Mouse (Mus musculus): ENCODE data around the gene Crygc. TPM values are rescaled to one million over a fixed set of nuclear protein-coding genes. Genes with fewer than 3 reads are reported as not detected.

Gene Crygc
- polyA plus RNA-seq, 1 experiment, result not detected

DNA sequence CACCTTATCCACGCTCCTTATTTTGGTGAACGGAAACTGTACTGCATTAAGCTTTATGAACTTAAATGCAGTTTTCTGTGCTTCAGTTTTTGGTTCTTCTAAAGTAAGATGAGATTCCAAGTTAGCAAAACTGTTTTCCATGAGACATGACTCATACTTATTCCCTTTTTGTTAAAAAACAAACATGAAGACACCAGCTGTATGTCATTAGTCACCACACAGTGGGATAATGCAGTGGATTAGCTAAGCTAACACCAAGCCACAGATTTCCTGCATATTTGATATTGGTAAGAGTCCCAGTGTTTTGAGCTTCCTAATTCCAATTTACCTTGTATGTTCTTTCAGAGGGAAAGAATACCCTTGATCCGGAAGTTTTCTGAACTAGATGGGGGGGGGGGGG, 18.1 kb upstream of the Crygc start:
- no peak for DNase-seq (ENCODE audit: low read depth in 1 of 2, low spot score in 2 of 2)
- Histone ChIP-seq H3K27me3 (ENCODE audit: control insufficient read depth, insufficient read depth, low read length) (no peaks in the 10 kb centered on the region), H3K4me3 (ENCODE audit: extremely low read depth, insufficient read depth, insufficient read length) (no peak overlapping the region), H3K27ac (ENCODE audit: insufficient read depth, low read length) (no peak overlapping the region), H3K36me3 (ENCODE audit: control insufficient read depth, insufficient read depth, low read length) (no peaks in the 10 kb centered on the region), H3K4me1 (ENCODE audit: control insufficient read depth, insufficient read depth, insufficient read length) (no peaks in the 10 kb centered on the region)
- no peak for TF ChIP-seq POLR2A (IDR thresholded peaks at IDR 0.05; ENCODE audit: low read depth, low read length)
- 92% methylated on average over 3 of the region's 3 CpGs for WGBS

DNA sequence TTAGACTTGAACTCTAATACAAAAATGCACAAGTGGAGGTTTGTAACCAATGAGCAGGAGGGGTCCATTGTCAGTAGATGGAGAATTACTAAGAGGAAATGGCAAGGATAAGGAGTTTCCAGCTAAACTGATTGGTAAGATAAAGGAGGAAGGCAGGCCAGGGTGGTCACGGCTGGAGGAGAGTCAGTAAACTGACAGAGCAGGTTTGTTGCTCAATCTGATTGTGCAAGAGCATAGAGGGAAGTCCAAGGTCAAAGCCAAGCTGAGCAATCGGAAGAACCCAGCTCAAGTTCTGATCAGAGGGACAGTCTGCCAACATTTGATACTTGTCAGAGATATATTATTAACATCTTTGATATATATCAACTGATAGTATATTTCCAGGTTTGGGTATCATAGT, 16.9 kb upstream of the Crygc start:
- DNase-seq (ENCODE audit: low read depth in 1 of 2, low spot score in 2 of 2), result no peak

DNA sequence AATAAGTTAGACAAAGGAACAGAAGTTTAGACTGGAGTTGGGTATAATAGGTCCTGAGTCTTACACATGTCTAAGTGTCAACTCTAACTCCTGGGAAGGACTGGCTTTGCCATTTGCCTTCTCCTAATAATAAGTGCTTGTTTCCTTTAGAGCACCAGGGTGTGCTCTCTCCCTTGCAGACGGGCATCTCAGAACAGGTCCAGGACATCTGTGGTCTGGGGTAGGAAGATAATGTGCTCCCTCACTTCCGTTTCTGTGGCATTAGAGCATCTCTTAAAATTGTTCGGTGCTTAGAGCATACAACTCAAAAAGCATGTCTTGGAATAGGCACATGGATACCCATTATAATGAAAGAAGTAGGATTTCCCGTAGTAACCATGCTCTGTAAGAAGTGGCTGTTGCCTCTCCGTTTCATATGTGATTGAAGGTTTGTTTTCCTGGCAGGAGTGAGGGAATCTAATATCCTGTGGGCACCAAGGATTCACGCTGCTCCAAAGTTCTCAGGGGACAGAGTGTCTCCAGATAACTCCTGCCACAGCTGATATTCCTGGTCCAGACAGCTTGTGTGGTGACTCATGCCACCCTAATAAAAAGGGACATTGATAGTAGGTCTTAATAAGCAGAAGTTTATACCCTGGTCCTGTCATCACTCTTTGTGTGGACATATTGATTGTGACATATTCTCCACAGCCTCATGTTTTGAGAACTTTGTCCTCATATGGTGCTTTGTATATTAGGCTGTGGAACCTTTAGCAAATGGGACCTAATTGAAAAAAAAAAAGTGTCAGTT, 15.3 kb upstream of the Crygc start:
- 74% methylated on average over 6 of the region's 6 CpGs for WGBS

More for the DNA sequence above, 16.9 kb upstream of the Crygc start:
- Histone ChIP-seq H3K4me3 (ENCODE audit: extremely low read depth, insufficient read depth, insufficient read length) (no peak overlapping the region), H3K36me3 (ENCODE audit: control insufficient read depth, insufficient read depth, low read length) (no peaks in the 10 kb centered on the region), H3K27me3 (ENCODE audit: control insufficient read depth, insufficient read depth, low read length) (no peaks in the 10 kb centered on the region), H3K27ac (ENCODE audit: insufficient read depth, low read length) (no peak overlapping the region), H3K4me1 (ENCODE audit: control insufficient read depth, insufficient read depth, insufficient read length) (no peaks in the 10 kb centered on the region)
- TF ChIP-seq CTCF (IDR thresholded peaks at IDR 0.05; ENCODE audit: extremely low read depth, insufficient read depth, insufficient read length, insufficient replicate concordance) (no peak), POLR2A (IDR thresholded peaks at IDR 0.05; ENCODE audit: low read depth, low read length) (no peak)
- 35% methylated on average over 2 of the region's 2 CpGs for WGBS

GRCm38 (mm10) chr1:65082188-65082587, 8.7 kb upstream of the Crygc start, which contains the start of gene Crygb:
Crygb (minus strand) TSS chr1:65082288.
- TF ChIP-seq CTCF (IDR thresholded peaks at IDR 0.05; ENCODE audit: extremely low read depth, insufficient read depth, insufficient read length, insufficient replicate concordance) (no peak), POLR2A (IDR thresholded peaks at IDR 0.05; ENCODE audit: low read depth, low read length) (no peak)
- no peaks in the 10 kb centered on the region for H3K4me1 ChIP-seq (ENCODE audit: control insufficient read depth, insufficient read depth, insufficient read length)
- WGBS, result 51% methylated on average over 7 of the region's 7 CpGs
- no peaks in the 10 kb centered on the region for H3K36me3 ChIP-seq (ENCODE audit: control insufficient read depth, insufficient read depth, low read length)
- H3K27ac ChIP-seq (ENCODE audit: insufficient read depth, low read length), result no peak within 1 kb of the TSS
- DNase-seq (ENCODE audit: low read depth in 1 of 2, low spot score in 2 of 2), result no peak
- no peak within 1 kb of the TSS for H3K4me3 ChIP-seq (ENCODE audit: extremely low read depth, insufficient read depth, insufficient read length)
- H3K27me3 ChIP-seq (ENCODE audit: control insufficient read depth, insufficient read depth, low read length), result no peaks in the 10 kb centered on the region

More for the DNA sequence above, 15.3 kb upstream of the Crygc start:
- Histone ChIP-seq H3K27ac (ENCODE audit: insufficient read depth, low read length) (no peak overlapping the region), H3K36me3 (ENCODE audit: control insufficient read depth, insufficient read depth, low read length) (no peaks in the 10 kb centered on the region), H3K27me3 (ENCODE audit: control insufficient read depth, insufficient read depth, low read length) (no peaks in the 10 kb centered on the region), H3K4me3 (ENCODE audit: extremely low read depth, insufficient read depth, insufficient read length) (no peak overlapping the region), H3K4me1 (ENCODE audit: control insufficient read depth, insufficient read depth, insufficient read length) (no peaks in the 10 kb centered on the region)
- DNase-seq (ENCODE audit: low read depth in 1 of 2, low spot score in 2 of 2), result no peak
- TF ChIP-seq CTCF (IDR thresholded peaks at IDR 0.05; ENCODE audit: extremely low read depth, insufficient read depth, insufficient read length, insufficient replicate concordance), result no peak
- TF ChIP-seq POLR2A (IDR thresholded peaks at IDR 0.05; ENCODE audit: low read depth, low read length), result no peak

GRCm38 (mm10) chr1:65075607-65076006, 2.1 kb upstream of the Crygc start:
- Histone ChIP-seq H3K4me3 (ENCODE audit: extremely low read depth, insufficient read depth, insufficient read length) (no peak overlapping the region), H3K4me1 (ENCODE audit: control insufficient read depth, insufficient read depth, insufficient read length) (no peaks in the 10 kb centered on the region), H3K36me3 (ENCODE audit: control insufficient read depth, insufficient read depth, low read length) (no peaks in the 10 kb centered on the region), H3K27me3 (ENCODE audit: control insufficient read depth, insufficient read depth, low read length) (no peaks in the 10 kb centered on the region), H3K27ac (ENCODE audit: insufficient read depth, low read length) (no peak overlapping the region)
- TF ChIP-seq CTCF (IDR thresholded peaks at IDR 0.05; ENCODE audit: extremely low read depth, insufficient read depth, insufficient read length, insufficient replicate concordance), result no peak
- no peak for TF ChIP-seq POLR2A (IDR thresholded peaks at IDR 0.05; ENCODE audit: low read depth, low read length)
- no peak for DNase-seq (ENCODE audit: low read depth in 1 of 2, low spot score in 2 of 2)
- WGBS, result 31% methylated on average over 5 of the region's 5 CpGs

DNA sequence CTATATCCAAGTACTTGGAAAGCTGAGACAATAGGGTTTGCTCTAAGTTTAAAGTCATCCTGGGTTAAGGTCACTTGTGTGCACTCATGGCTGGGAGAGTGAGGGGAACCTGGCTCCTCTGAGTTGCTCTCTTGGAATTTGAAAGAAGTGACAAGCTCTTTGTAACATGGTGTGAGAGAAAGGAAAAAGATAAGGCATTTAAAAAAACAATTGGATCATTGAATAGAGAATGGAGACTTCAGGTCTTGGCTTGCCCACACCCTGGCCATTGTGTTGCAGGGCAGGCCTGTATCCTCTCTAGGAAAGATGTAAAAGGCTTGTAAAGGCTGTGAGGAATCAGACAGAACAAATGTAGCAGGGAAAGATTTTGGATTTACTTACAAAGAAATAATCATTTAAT, 5.6 kb downstream of the Crygc start:
- TF ChIP-seq POLR2A (IDR thresholded peaks at IDR 0.05; ENCODE audit: low read depth, low read length) (no peak), CTCF (IDR thresholded peaks at IDR 0.05; ENCODE audit: extremely low read depth, insufficient read depth, insufficient read length, insufficient replicate concordance) (no peak)

DNA sequence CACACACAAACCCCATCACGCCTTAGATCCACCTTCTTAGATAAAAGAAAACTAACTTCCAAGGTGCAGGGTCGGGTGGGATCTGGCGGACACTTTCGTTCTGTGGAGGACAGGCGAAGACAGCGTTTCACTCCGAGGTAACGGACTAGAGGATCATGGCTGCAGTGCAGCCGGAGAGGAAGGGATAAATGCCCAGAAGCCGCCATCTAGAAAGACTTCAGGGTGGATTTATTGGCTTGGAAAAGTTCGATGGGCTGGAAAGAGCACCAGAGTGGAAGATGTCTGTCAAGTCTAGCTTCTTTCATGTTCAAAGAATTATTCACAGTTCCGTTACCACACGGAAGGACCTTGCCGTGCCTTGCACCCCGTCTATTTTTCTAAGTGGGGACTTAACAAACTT, 9.3 kb downstream of the Crygc start:
- Histone ChIP-seq H3K27ac (ENCODE audit: insufficient read depth, low read length) (no peak overlapping the region), H3K36me3 (ENCODE audit: control insufficient read depth, insufficient read depth, low read length) (no peaks in the 10 kb centered on the region), H3K27me3 (ENCODE audit: control insufficient read depth, insufficient read depth, low read length) (no peaks in the 10 kb centered on the region), H3K4me1 (ENCODE audit: control insufficient read depth, insufficient read depth, insufficient read length) (no peaks in the 10 kb centered on the region), H3K4me3 (ENCODE audit: extremely low read depth, insufficient read depth, insufficient read length) (no peak overlapping the region)
- 91% methylated on average over 15 of the region's 15 CpGs for WGBS
- no peak for DNase-seq (ENCODE audit: low read depth in 1 of 2, low spot score in 2 of 2)
- TF ChIP-seq CTCF (IDR thresholded peaks at IDR 0.05; ENCODE audit: extremely low read depth, insufficient read depth, insufficient read length, insufficient replicate concordance), result no peak
- TF ChIP-seq POLR2A (IDR thresholded peaks at IDR 0.05; ENCODE audit: low read depth, low read length), result no peak

More for the DNA sequence above, 5.6 kb downstream of the Crygc start:
- DNase-seq (ENCODE audit: low read depth in 1 of 2, low spot score in 2 of 2), result no peak
- H3K4me3 ChIP-seq (ENCODE audit: extremely low read depth, insufficient read depth, insufficient read length), result no peak overlapping the region
- H3K27ac ChIP-seq (ENCODE audit: insufficient read depth, low read length), result no peak overlapping the region
- no peaks in the 10 kb centered on the region for H3K27me3 ChIP-seq (ENCODE audit: control insufficient read depth, insufficient read depth, low read length)
- no peaks in the 10 kb centered on the region for H3K4me1 ChIP-seq (ENCODE audit: control insufficient read depth, insufficient read depth, insufficient read length)
- no peaks in the 10 kb centered on the region for H3K36me3 ChIP-seq (ENCODE audit: control insufficient read depth, insufficient read depth, low read length)

Measured in spleen, adult 2 months (tissue).